Mouse (Mus musculus) small intestine, adult 2 months (tissue): Measurements from ENCODE around the gene Gm9970.

Experiments
- CTCF ChIP-seq: fragments of 200-500 bp; IDR thresholded peaks from 2 replicates; pipeline ENCODE4 v1.5.1; 2012; ENCODE audit warnings: low read depth, mild to moderate bottlenecking, control low read depth, inconsistent platforms, low read length, moderate library complexity, mixed read lengths; ENCODE audit not compliant: insufficient replicate concordance, insufficient read length; ENCODE audit errors: extremely low read depth
- POLR2A ChIP-seq: fragments of 200-500 bp; IDR thresholded peaks from 2 replicates; pipeline ENCODE4 v1.6.1; 2012; ENCODE audit warnings: low read depth, mild to moderate bottlenecking, control low read depth, inconsistent platforms, low read length, moderate library complexity

GRCm38 (mm10) chr5:31241522-31242034 is 546 bp upstream of the Gm9970 start:
- no peak for TF ChIP-seq CTCF
- no peak for TF ChIP-seq POLR2A
